25 mouse cellular contexts compared by ENCODE assay signal in the genomic region with DNA sequence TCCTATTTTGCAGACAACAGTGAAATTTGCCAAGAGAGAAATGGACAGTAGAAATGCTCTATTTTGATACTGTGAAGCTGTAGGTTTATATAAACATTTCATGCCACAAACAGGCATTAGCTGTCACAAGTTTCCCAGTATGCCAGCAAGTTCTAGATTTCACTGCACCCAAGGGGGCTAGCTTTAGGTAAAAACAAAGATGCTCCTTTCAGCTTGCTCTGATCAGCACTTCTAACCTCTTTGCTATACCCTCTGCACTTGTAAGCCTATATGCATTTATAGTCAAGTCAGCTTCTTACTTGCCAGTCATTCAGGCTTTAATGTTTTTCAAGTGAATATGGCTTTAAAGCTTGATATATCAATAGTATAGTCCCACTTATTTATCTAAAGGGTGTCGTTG.
"Had no signal": no experiment of that assay in that cellular context is flagged by ENCODE, and none has a peak within 500 bp of the region (broad histone marks: within the 10 kb centered on the region; RNA-seq: fewer than 3 reads in every experiment).

No protein-coding gene starts in this region.

- DNase-seq: cerebellum, adult 9-10 months; cerebellum, adult 9-11 months; cerebellum, postnatal 14 days; cerebellum, postnatal 25 days; embryo, embryonic 11 days; gastrocnemius, adult 2 months; gastrocnemius, postnatal 10 days; gastrocnemius, postnatal 14 days; gastrocnemius, postnatal 25 days; gastrocnemius, postnatal 36 days; heart, adult 11 months; heart, adult 18-20 months; heart, adult 2 months had no signal

- H3K9me3 ChIP-seq: embryonic facial prominence, embryonic 10.5 days; embryonic facial prominence, embryonic 12.5 days; embryonic facial prominence, embryonic 13.5 days; embryonic facial prominence, embryonic 15.5 days; forebrain, embryonic 10.5 days; forebrain, embryonic 12.5 days; forebrain, embryonic 13.5 days; forebrain, embryonic 15.5 days had no signal

- H3K4me1 ChIP-seq: embryonic facial prominence, embryonic 10.5 days; embryonic facial prominence, embryonic 12.5 days; embryonic facial prominence, embryonic 13.5 days; embryonic facial prominence, embryonic 15.5 days; forebrain, embryonic 10.5 days; forebrain, embryonic 12.5 days; forebrain, embryonic 13.5 days; forebrain, embryonic 15.5 days had no signal

- H3K4me3 ChIP-seq: embryonic facial prominence, embryonic 10.5 days; embryonic facial prominence, embryonic 12.5 days; embryonic facial prominence, embryonic 13.5 days; embryonic facial prominence, embryonic 15.5 days; erythroblast, embryonic 14.5 days; forebrain, embryonic 10.5 days; forebrain, embryonic 12.5 days; forebrain, embryonic 13.5 days; forebrain, embryonic 15.5 days; gastrocnemius, adult 2 months; heart, adult 2 months had no signal

- ATAC-seq: forebrain, embryonic 13.5 days; forebrain, embryonic 14.5 days; forebrain, embryonic 15.5 days; forebrain, embryonic 16.5 days; forebrain, postnatal 0 days had no signal

- H3K27ac ChIP-seq: embryonic facial prominence, embryonic 10.5 days; embryonic facial prominence, embryonic 12.5 days; embryonic facial prominence, embryonic 13.5 days; embryonic facial prominence, embryonic 15.5 days; forebrain, embryonic 10.5 days; forebrain, embryonic 12.5 days; forebrain, embryonic 13.5 days; forebrain, embryonic 15.5 days; gastrocnemius, adult 2 months; heart, adult 2 months had no signal

- H3K4me2 ChIP-seq: embryonic facial prominence, embryonic 12.5 days; embryonic facial prominence, embryonic 13.5 days; embryonic facial prominence, embryonic 15.5 days; forebrain, embryonic 12.5 days; forebrain, embryonic 13.5 days; forebrain, embryonic 15.5 days had no signal

- H3K27me3 ChIP-seq: embryonic facial prominence, embryonic 12.5 days; embryonic facial prominence, embryonic 13.5 days; embryonic facial prominence, embryonic 15.5 days; forebrain, embryonic 12.5 days; forebrain, embryonic 13.5 days; forebrain, embryonic 15.5 days had no signal

- H3K9ac ChIP-seq: embryonic facial prominence, embryonic 12.5 days; embryonic facial prominence, embryonic 13.5 days; embryonic facial prominence, embryonic 15.5 days; forebrain, embryonic 12.5 days; forebrain, embryonic 13.5 days; forebrain, embryonic 15.5 days; forebrain, postnatal 0 days had no signal
